Mouse (Mus musculus): ENCODE results near the gene Trim2. TPM values are rescaled to one million over a fixed set of nuclear protein-coding genes. Genes with fewer than 3 reads are reported as not detected.

Gene Trim2
- polyA plus RNA-seq, 1 experiment from 2014 or later = 7.9 TPM

GRCm38 (mm10) chr3:84177834-84178233 is 128.8 kb downstream of the Trim2 start:
- Histone ChIP-seq H3K27me3 (no peaks in the 10 kb centered on the region), H3K4me2 (no peak overlapping the region), H3K36me3 (no peaks in the 10 kb centered on the region), H3K4me3 (no peak overlapping the region), H3K4me1 (replicated peaks) (no peaks in the 10 kb centered on the region), H3K9ac (no peak overlapping the region), H3K9me3 (replicated peaks) (no peaks in the 10 kb centered on the region), H3K27ac (no peak overlapping the region)
- no peak for ATAC-seq (replicated peaks; ENCODE audit: insufficient number of reproducible peaks, insufficient read depth, low FRiP score, low read depth)
- 58% methylated on average over 2 of the region's 2 CpGs for WGBS

- no peaks in the 10 kb centered on the region for H3K27me3 ChIP-seq
- H3K36me3 ChIP-seq = no peaks in the 10 kb centered on the region
- no peaks in the 10 kb centered on the region for H3K9me3 ChIP-seq (replicated peaks)
- no peak overlapping the region for H3K4me2 ChIP-seq
- ATAC-seq (replicated peaks; ENCODE audit: insufficient number of reproducible peaks, insufficient read depth, low FRiP score, low read depth) = no peak
- 52% methylated on average over 7 of the region's 7 CpGs for WGBS
- no peak overlapping the region for H3K4me3 ChIP-seq
- H3K4me1 ChIP-seq (replicated peaks) = no peaks in the 10 kb centered on the region
- H3K27ac ChIP-seq = no peak overlapping the region
- H3K9ac ChIP-seq = no peak overlapping the region
These were observed 131.1 kb downstream of the Trim2 start for GRCm38 (mm10) chr3:84175337-84176315.

GRCm38 (mm10) chr3:84173581-84174154 is 133.0 kb downstream of the Trim2 start, which contains the start of gene Gm6525:
TSS of gene Gm6525 (plus strand) at chr3:84174104.
- no peak within 1 kb of the TSS for H3K9ac ChIP-seq
- ATAC-seq (replicated peaks; ENCODE audit: insufficient number of reproducible peaks, insufficient read depth, low FRiP score, low read depth) = no peak
- no peaks in the 10 kb centered on the region for H3K9me3 ChIP-seq (replicated peaks)
- WGBS = 80% methylated on average over 11 of the region's 11 CpGs
- H3K4me3 ChIP-seq = no peak within 1 kb of the TSS
- H3K4me2 ChIP-seq = no peak within 1 kb of the TSS
- H3K36me3 ChIP-seq = no peaks in the 10 kb centered on the region
- no peaks in the 10 kb centered on the region for H3K27me3 ChIP-seq
- H3K27ac ChIP-seq = no peak within 1 kb of the TSS
- H3K4me1 ChIP-seq (replicated peaks) = no peaks in the 10 kb centered on the region

GRCm38 (mm10) chr3:84172406-84172805 is 134.3 kb downstream of the Trim2 start:
- no peak for ATAC-seq (replicated peaks; ENCODE audit: insufficient number of reproducible peaks, insufficient read depth, low FRiP score, low read depth)
- Histone ChIP-seq H3K36me3 (no peaks in the 10 kb centered on the region), H3K27me3 (no peaks in the 10 kb centered on the region), H3K4me2 (no peak overlapping the region), H3K9me3 (replicated peaks) (no peaks in the 10 kb centered on the region), H3K4me3 (no peak overlapping the region), H3K9ac (no peak overlapping the region), H3K4me1 (replicated peaks) (no peaks in the 10 kb centered on the region), H3K27ac (no peak overlapping the region)
- WGBS = 37% methylated on average over 11 of the region's 11 CpGs

- Histone ChIP-seq H3K9ac (no peak overlapping the region), H3K36me3 (peaks cover 5% of the 10 kb centered on the region; the same call in 1 of the 2 replicates), H3K27me3 (no peaks in the 10 kb centered on the region), H3K27ac (no peak overlapping the region), H3K4me1 (replicated peaks) (no peaks in the 10 kb centered on the region), H3K9me3 (replicated peaks) (no peaks in the 10 kb centered on the region), H3K4me2 (no peak overlapping the region), H3K4me3 (no peak overlapping the region)
- WGBS = 67% methylated on average over 8 of the region's 8 CpGs
- ATAC-seq (replicated peaks; ENCODE audit: insufficient number of reproducible peaks, insufficient read depth, low FRiP score, low read depth) = no peak
These were observed 137.2 kb downstream of the Trim2 start for GRCm38 (mm10) chr3:84169393-84170005.

GRCm38 (mm10) chr3:84168943-84169342 is 137.7 kb downstream of the Trim2 start:
- no peaks in the 10 kb centered on the region for H3K4me1 ChIP-seq (replicated peaks)
- H3K27me3 ChIP-seq = no peaks in the 10 kb centered on the region
- no peak overlapping the region for H3K4me2 ChIP-seq
- no peaks in the 10 kb centered on the region for H3K9me3 ChIP-seq (replicated peaks)
- no peak overlapping the region for H3K9ac ChIP-seq
- H3K4me3 ChIP-seq = no peak overlapping the region
- peaks cover 5% of the 10 kb centered on the region; the same call in 1 of the 2 replicates for H3K36me3 ChIP-seq
- WGBS = 84% methylated on average over 6 of the region's 6 CpGs
- ATAC-seq (replicated peaks; ENCODE audit: insufficient number of reproducible peaks, insufficient read depth, low FRiP score, low read depth) = no peak
- no peak overlapping the region for H3K27ac ChIP-seq

GRCm38 (mm10) chr3:84166073-84166472 is 140.6 kb downstream of the Trim2 start:
- Histone ChIP-seq H3K9me3 (replicated peaks) (no peaks in the 10 kb centered on the region), H3K27ac (no peak overlapping the region), H3K4me2 (no peak overlapping the region), H3K36me3 (peaks cover 5% of the 10 kb centered on the region; the same call in 1 of the 2 replicates), H3K9ac (no peak overlapping the region), H3K4me3 (no peak overlapping the region), H3K27me3 (no peaks in the 10 kb centered on the region), H3K4me1 (replicated peaks) (no peaks in the 10 kb centered on the region)
- ATAC-seq (replicated peaks; ENCODE audit: insufficient number of reproducible peaks, insufficient read depth, low FRiP score, low read depth) = no peak
- 82% methylated on average over 5 of the region's 5 CpGs for WGBS

- peaks cover 5% of the 10 kb centered on the region; the same call in 1 of the 2 replicates for H3K36me3 ChIP-seq
- no peak overlapping the region for H3K4me3 ChIP-seq
- H3K4me2 ChIP-seq = no peak overlapping the region
These were observed 141.3 kb downstream of the Trim2 start for GRCm38 (mm10) chr3:84165391-84165790.

GRCm38 (mm10) chr3:84157559-84158350 is 148.9 kb downstream of the Trim2 start:
- ATAC-seq (replicated peaks; ENCODE audit: insufficient number of reproducible peaks, insufficient read depth, low FRiP score, low read depth) = no peak
- H3K4me2 ChIP-seq = no peak overlapping the region
- 77% methylated on average over 4 of the region's 4 CpGs for WGBS

More at GRCm38 (mm10) chr3:84165391-84165790, 141.3 kb downstream of the Trim2 start:
- Histone ChIP-seq H3K9me3 (replicated peaks) (no peaks in the 10 kb centered on the region), H3K9ac (no peak overlapping the region), H3K4me1 (replicated peaks) (no peaks in the 10 kb centered on the region), H3K27me3 (no peaks in the 10 kb centered on the region), H3K27ac (no peak overlapping the region)
- WGBS = 86% methylated on average over 3 of the region's 3 CpGs
- no peak for ATAC-seq (replicated peaks; ENCODE audit: insufficient number of reproducible peaks, insufficient read depth, low FRiP score, low read depth)

GRCm38 (mm10) chr3:84157011-84157410 is 149.7 kb downstream of the Trim2 start:
- H3K9ac ChIP-seq = no peak overlapping the region
- no peak overlapping the region for H3K27ac ChIP-seq
- H3K9me3 ChIP-seq (replicated peaks) = no peaks in the 10 kb centered on the region
- H3K27me3 ChIP-seq = no peaks in the 10 kb centered on the region
- no peak overlapping the region for H3K4me2 ChIP-seq
- peaks cover 7% of the 10 kb centered on the region for H3K4me1 ChIP-seq (replicated peaks)
- 80% methylated on average over 4 of the region's 4 CpGs for WGBS
- ATAC-seq (replicated peaks; ENCODE audit: insufficient number of reproducible peaks, insufficient read depth, low FRiP score, low read depth) = no peak
- no peaks in the 10 kb centered on the region for H3K36me3 ChIP-seq
- H3K4me3 ChIP-seq = no peak overlapping the region

More at GRCm38 (mm10) chr3:84157559-84158350, 148.9 kb downstream of the Trim2 start:
- H3K36me3 ChIP-seq = no peaks in the 10 kb centered on the region
- H3K9ac ChIP-seq = no peak overlapping the region
- H3K4me3 ChIP-seq = no peak overlapping the region
- H3K9me3 ChIP-seq (replicated peaks) = no peaks in the 10 kb centered on the region
- no peaks in the 10 kb centered on the region for H3K27me3 ChIP-seq
- H3K27ac ChIP-seq = no peak overlapping the region
- peaks cover 7% of the 10 kb centered on the region for H3K4me1 ChIP-seq (replicated peaks)
